In genomic region chr14:45600587-45600986, GRCm38 (mm10) we compare ENCODE assay signal across 12 mouse cellular contexts. TPM values are rescaled to one million over a fixed set of nuclear protein-coding genes. Genes with fewer than 3 reads are reported as not detected.
DNase-seq lines count a peak whose midpoint lies in the region; ATAC-seq and TF ChIP-seq lines count a peak whose summit lies in the region.
"Had no signal": no experiment of that assay in that cellular context is flagged by ENCODE, and none has a peak within 500 bp of the region (broad histone marks: within the 10 kb centered on the region; RNA-seq: fewer than 3 reads in every experiment).

No protein-coding gene starts in this region.

- TF ChIP-seq CTCF in intestine, postnatal 0 days (IDR thresholded peaks at IDR 0.05; ENCODE audit: low read depth) = no peak

- H3K27ac ChIP-seq in forebrain, embryonic 15.5 days (replicated peaks) = 0 out of 2 replicates have a peak overlapping the region, but pooled peaks have one; percentile 6
- no peak overlapping the region for H3K27ac ChIP-seq in forebrain, embryonic 13.5 days
- peak overlapping the region; percentile 70 for H3K27ac ChIP-seq in neural tube, embryonic 13.5 days (replicated peaks)
- no peak overlapping the region for H3K27ac ChIP-seq in intestine, postnatal 0 days (ENCODE audit: low read depth, low read length)
- H3K27ac ChIP-seq: limb, embryonic 12.5 days had no signal

- DNase-seq in neural tube, embryonic 10.5 days (ENCODE audit: extremely low spot score, low spot score) = no peak
- peak; percentile 47 to 61 for DNase-seq in left cerebral cortex, postnatal 10 days (ENCODE audit: extremely low spot score in 1 of 2, low spot score in 2 of 2)
- peak; percentile 77 to 80 for DNase-seq in right cerebral cortex, postnatal 10 days (ENCODE audit: low spot score in 2 of 2)
- no peak for DNase-seq in adrenal gland, postnatal 4 days (ENCODE audit: low spot score in 2 of 2)
- DNase-seq: kidney, adult 11 months had no signal

- H3K4me2 ChIP-seq in forebrain, embryonic 15.5 days (replicated peaks) = no peak overlapping the region
- no peak overlapping the region for H3K4me2 ChIP-seq in forebrain, embryonic 13.5 days
- no peak overlapping the region for H3K4me2 ChIP-seq in neural tube, embryonic 13.5 days
- H3K4me2 ChIP-seq in intestine, postnatal 0 days (replicated peaks; ENCODE audit: low read depth) = no peak overlapping the region
- H3K4me2 ChIP-seq: limb, embryonic 12.5 days had no signal

- intact Hi-C loops in left cerebral cortex, postnatal 10 days (cut with DNase I) = loop anchor here (10.0 kb wide), 1 partner anchor 266 kb away; no protein-coding TSS in a partner anchor

- H3K9ac ChIP-seq in forebrain, embryonic 15.5 days (replicated peaks) = no peak overlapping the region
- H3K9ac ChIP-seq in forebrain, embryonic 13.5 days = no peak overlapping the region
- no peak overlapping the region for H3K9ac ChIP-seq in neural tube, embryonic 13.5 days
- H3K9ac ChIP-seq in intestine, postnatal 0 days (ENCODE audit: low read depth, low read length) = no peak overlapping the region
- H3K9ac ChIP-seq: limb, embryonic 12.5 days had no signal

- H3K4me3 ChIP-seq in forebrain, embryonic 15.5 days = no peak overlapping the region
- no peak overlapping the region for H3K4me3 ChIP-seq in forebrain, embryonic 13.5 days
- no peak overlapping the region for H3K4me3 ChIP-seq in neural tube, embryonic 13.5 days
- H3K4me3 ChIP-seq in intestine, postnatal 0 days (ENCODE audit: low read depth, low read length) = no peak overlapping the region
- H3K4me3 ChIP-seq: limb, embryonic 12.5 days; megakaryocyte, embryonic 14.5 days had no signal

- no peaks in the 10 kb centered on the region for H3K4me1 ChIP-seq in forebrain, embryonic 15.5 days
- no peaks in the 10 kb centered on the region for H3K4me1 ChIP-seq in forebrain, embryonic 13.5 days
- H3K4me1 ChIP-seq in neural tube, embryonic 13.5 days (replicated peaks) = no peaks in the 10 kb centered on the region
- H3K4me1 ChIP-seq in intestine, postnatal 0 days (replicated peaks; ENCODE audit: control insufficient read depth, insufficient read depth, low read length) = no peaks in the 10 kb centered on the region
- H3K4me1 ChIP-seq: megakaryocyte, embryonic 14.5 days had no signal

- no peaks in the 10 kb centered on the region for H3K27me3 ChIP-seq in forebrain, embryonic 15.5 days
- no peaks in the 10 kb centered on the region for H3K27me3 ChIP-seq in forebrain, embryonic 13.5 days
- H3K27me3 ChIP-seq in neural tube, embryonic 13.5 days = no peaks in the 10 kb centered on the region
- no peaks in the 10 kb centered on the region for H3K27me3 ChIP-seq in intestine, postnatal 0 days (replicated peaks; ENCODE audit: control insufficient read depth, insufficient read depth, low read length)
- H3K27me3 ChIP-seq: limb, embryonic 12.5 days; megakaryocyte, embryonic 14.5 days; Patski had no signal

- no peak for ATAC-seq in forebrain, embryonic 15.5 days (replicated peaks)
- no peak for ATAC-seq in forebrain, embryonic 13.5 days
- peak; percentile 77 for ATAC-seq in neural tube, embryonic 13.5 days (ENCODE audit: low read depth)
- no peak for ATAC-seq in intestine, postnatal 0 days
- ATAC-seq: Patski had no signal

- 84% methylated on average over 9 of the region's 9 CpGs for WGBS in forebrain, embryonic 15.5 days
- 91% methylated on average over 9 of the region's 9 CpGs for WGBS in forebrain, embryonic 13.5 days
- WGBS in neural tube, embryonic 13.5 days = 86% methylated on average over 9 of the region's 9 CpGs
- WGBS in intestine, postnatal 0 days = 79% methylated on average over 9 of the region's 9 CpGs

- no peaks in the 10 kb centered on the region for H3K9me3 ChIP-seq in forebrain, embryonic 15.5 days
- H3K9me3 ChIP-seq in forebrain, embryonic 13.5 days (replicated peaks) = no peaks in the 10 kb centered on the region
- no peaks in the 10 kb centered on the region for H3K9me3 ChIP-seq in neural tube, embryonic 13.5 days
- H3K9me3 ChIP-seq in intestine, postnatal 0 days (ENCODE audit: control insufficient read depth) = no peaks in the 10 kb centered on the region
- H3K9me3 ChIP-seq: limb, embryonic 12.5 days; megakaryocyte, embryonic 14.5 days had no signal

- H3K36me3 ChIP-seq in forebrain, embryonic 15.5 days = peaks cover 17% of the 10 kb centered on the region; the same call in 1 of the 2 replicates
- H3K36me3 ChIP-seq in forebrain, embryonic 13.5 days (ENCODE audit: poor library complexity, severe bottlenecking) = peaks cover 46% of the 10 kb centered on the region
- H3K36me3 ChIP-seq in neural tube, embryonic 13.5 days = peaks cover 65% of the 10 kb centered on the region
- peaks cover 29% of the 10 kb centered on the region for H3K36me3 ChIP-seq in intestine, postnatal 0 days (ENCODE audit: control insufficient read depth, insufficient read depth)

RNA-seq across cellular contexts. Expression of gene Ddhd1, which starts 57.4 kb away (rescaled TPM):
- polyA plus RNA-seq in forebrain, embryonic 15.5 days (2015; fragmentation: Nextera tagmentation; extraction: Ambion mirVana) = 17.0 and 19.5 TPM in 2 replicates
- 12.4 and 13.4 TPM in 2 replicates for polyA plus RNA-seq in forebrain, embryonic 13.5 days (2015; fragmentation: Nextera tagmentation; extraction: Ambion mirVana)
- 17.8 and 21.8 TPM in 2 replicates for polyA plus RNA-seq in neural tube, embryonic 13.5 days (2015; fragmentation: Nextera tagmentation; extraction: Ambion mirVana)
- 10 to 100 TPM; 61.4 to 69.1 TPM for total RNA-seq in left cerebral cortex, postnatal 10 days (2021)
- polyA plus RNA-seq in intestine, postnatal 0 days (2015; fragmentation: Nextera tagmentation; extraction: Ambion mirVana) = 10.6 and 12.0 TPM in 2 replicates
- 10 to 100 TPM; 17.5 to 24.2 TPM for total RNA-seq in adrenal gland, postnatal 4 days (2021)

Comparison
In these comparisons a context has a peak if more than half of its experiments do, and no peak if none do; other contexts are left out.
1. H3K27ac ChIP-seq: peak in forebrain, embryonic 15.5 days (single experiment) and neural tube, embryonic 13.5 days (single experiment); none in forebrain, embryonic 13.5 days (single experiment) and intestine, postnatal 0 days (single experiment).
2. DNase-seq: peak in left cerebral cortex, postnatal 10 days (2 of 2) and right cerebral cortex, postnatal 10 days (2 of 2); none in neural tube, embryonic 10.5 days (single experiment) and adrenal gland, postnatal 4 days (0 of 2).